Mouse (Mus musculus) megakaryocyte, embryonic 14.5 days (primary cell): Measurements from ENCODE around the gene Gab1.

Source experiments
- FLI1 ChIP-seq: IDR thresholded peaks from 2 replicates; pipeline ENCODE4 v1.6.1; 2012; ENCODE audit warnings: low read length, inconsistent platforms, mixed read lengths
- GATA1 ChIP-seq: IDR thresholded peaks from 3 replicates; pipeline ENCODE4 v1.6.1; 2012; ENCODE audit warnings: mixed read lengths, low read length, inconsistent platforms, borderline replicate concordance

- TF ChIP-seq GATA1 (no peak), FLI1 (no peak)
Measured at GRCm38 (mm10) chr8:80869881-80870328, 10.4 kb downstream of the Gab1 start.
